Mouse (Mus musculus): ENCODE measurements around the gene Map3k12. TPM values are rescaled to one million over a fixed set of nuclear protein-coding genes. Genes with fewer than 3 reads are reported as not detected.
A peak's percentile ranks its signal among the peaks of the same experiment; 100 is the strongest.

Map3k12 gene
- polyA plus RNA-seq, 1 experiment from 2014 or later = 69.5 TPM

DNA sequence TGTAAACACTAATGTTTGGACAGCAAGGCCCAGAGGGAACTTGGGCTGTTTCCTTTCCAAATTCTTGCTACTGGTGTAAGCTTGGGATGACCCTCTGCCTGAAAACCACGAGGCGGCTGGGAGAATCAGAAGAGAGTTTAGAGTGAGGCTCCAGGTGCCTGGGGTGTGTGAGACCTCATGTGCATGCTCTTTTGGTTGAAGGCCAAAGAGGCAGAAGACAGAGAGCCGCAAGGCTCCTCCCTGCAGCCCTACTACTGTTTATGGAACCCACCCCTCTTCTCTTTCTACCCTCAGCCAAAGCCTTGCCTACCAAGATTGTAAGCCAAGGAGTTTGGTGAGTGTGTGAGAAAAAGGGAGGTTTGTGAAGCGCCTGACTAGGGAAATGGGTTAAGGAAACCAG lies 1.1 kb downstream of the Map3k12 start:
- Histone ChIP-seq H3K4me2 (ENCODE audit: low read length) (peak overlapping the region; percentile 96), H3K27ac (ENCODE audit: low read length) (peak overlapping the region; percentile 100), H3K27me3 (replicated peaks; ENCODE audit: control insufficient read depth, insufficient read depth, low read length) (no peaks in the 10 kb centered on the region), H3K36me3 (ENCODE audit: control insufficient read depth, insufficient read depth) (no peaks in the 10 kb centered on the region), H3K4me1 (replicated peaks; ENCODE audit: control insufficient read depth, insufficient read depth, low read length) (peaks cover 64% of the 10 kb centered on the region), H3K9me3 (ENCODE audit: control insufficient read depth, low read length) (no peaks in the 10 kb centered on the region), H3K9ac (replicated peaks; ENCODE audit: low read depth, low read length) (peak overlapping the region; percentile 90), H3K4me3 (replicated peaks; ENCODE audit: low read length) (peak overlapping the region; percentile 73)
- ATAC-seq = no peak
- WGBS = 38% methylated on average over 4 of the region's 4 CpGs

DNA sequence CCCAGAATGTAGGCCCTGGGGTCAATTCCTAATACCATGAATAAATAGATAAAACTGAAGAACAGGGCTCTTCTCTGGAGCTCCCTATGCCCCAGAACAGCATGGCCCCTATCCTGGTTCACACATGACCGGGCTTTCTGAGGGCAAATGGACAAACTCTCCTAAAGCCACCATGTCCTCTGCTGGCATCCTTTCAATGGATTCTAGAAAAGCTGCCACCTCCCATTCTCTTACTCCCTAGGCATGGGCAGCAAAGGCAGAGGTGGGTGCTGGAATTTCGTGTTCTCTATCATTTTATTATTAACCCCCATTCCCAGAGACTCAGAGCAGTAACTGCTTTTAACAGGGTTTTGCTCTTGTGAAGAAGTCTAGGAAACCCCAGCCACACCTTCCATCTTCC lies 1.6 kb downstream of the Map3k12 start:
- H3K9ac ChIP-seq (replicated peaks; ENCODE audit: low read depth, low read length) = no peak overlapping the region
- 85% methylated on average over 2 of the region's 2 CpGs for WGBS

DNA sequence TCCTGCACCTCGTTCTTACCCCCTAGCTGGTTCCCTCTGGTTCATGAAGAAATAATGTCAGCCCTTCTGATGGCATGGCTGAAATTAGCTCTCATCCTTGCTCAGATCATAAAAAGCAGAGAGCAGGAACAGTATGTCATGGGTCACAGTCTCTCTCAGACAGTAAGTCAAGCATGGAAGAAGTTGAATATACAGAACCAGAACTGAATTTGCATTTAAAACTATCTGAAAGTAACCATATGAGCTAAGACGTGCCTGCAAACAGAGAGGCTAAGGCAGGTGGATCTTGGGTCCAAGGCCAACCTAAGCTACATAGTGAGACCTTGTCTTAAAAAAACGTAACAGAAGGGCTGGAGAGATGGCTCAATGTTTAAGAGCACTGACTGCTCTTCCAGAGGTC lies 3.9 kb downstream of the Map3k12 start:
- Histone ChIP-seq H3K27me3 (replicated peaks; ENCODE audit: control insufficient read depth, insufficient read depth, low read length) (no peaks in the 10 kb centered on the region), H3K27ac (ENCODE audit: low read length) (no peak overlapping the region), H3K36me3 (ENCODE audit: control insufficient read depth, insufficient read depth) (no peaks in the 10 kb centered on the region), H3K9ac (replicated peaks; ENCODE audit: low read depth, low read length) (no peak overlapping the region), H3K4me1 (replicated peaks; ENCODE audit: control insufficient read depth, insufficient read depth, low read length) (peaks cover 71% of the 10 kb centered on the region), H3K4me2 (ENCODE audit: low read length) (no peak overlapping the region), H3K9me3 (ENCODE audit: control insufficient read depth, low read length) (no peaks in the 10 kb centered on the region), H3K4me3 (replicated peaks; ENCODE audit: low read length) (no peak overlapping the region)
- no peak for ATAC-seq
- WGBS = 86% methylated on average over 3 of the region's 3 CpGs

More for the DNA sequence above, 1.6 kb downstream of the Map3k12 start:
- H3K27ac ChIP-seq (ENCODE audit: low read length) = no peak overlapping the region
- ATAC-seq = no peak
- H3K27me3 ChIP-seq (replicated peaks; ENCODE audit: control insufficient read depth, insufficient read depth, low read length) = no peaks in the 10 kb centered on the region
- H3K9me3 ChIP-seq (ENCODE audit: control insufficient read depth, low read length) = no peaks in the 10 kb centered on the region
- peak overlapping the region; percentile 73 for H3K4me3 ChIP-seq (replicated peaks; ENCODE audit: low read length)
- H3K36me3 ChIP-seq (ENCODE audit: control insufficient read depth, insufficient read depth) = no peaks in the 10 kb centered on the region
- H3K4me2 ChIP-seq (ENCODE audit: low read length) = peak overlapping the region; percentile 96
- peaks cover 66% of the 10 kb centered on the region for H3K4me1 ChIP-seq (replicated peaks; ENCODE audit: control insufficient read depth, insufficient read depth, low read length)

DNA sequence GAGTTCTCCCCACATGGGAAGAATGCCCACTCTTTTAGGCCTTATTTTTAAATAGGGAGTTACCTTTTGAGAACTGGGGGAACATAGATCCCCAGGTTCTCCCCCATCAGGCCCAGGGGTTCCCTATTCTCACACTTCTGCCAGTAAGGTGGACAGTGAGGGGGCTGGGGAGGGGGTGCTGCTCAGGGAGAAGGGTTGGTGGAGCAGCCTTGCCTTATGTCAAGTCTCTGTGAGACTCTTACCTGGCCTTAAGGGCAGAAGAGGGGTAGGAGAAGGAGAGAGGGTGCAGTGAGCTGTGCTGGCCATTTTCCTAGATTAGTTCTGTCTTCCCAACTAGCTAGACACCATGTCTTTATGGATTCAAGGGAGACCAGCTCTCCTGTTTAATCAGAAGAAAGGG lies 4.4 kb downstream of the Map3k12 start:
- Histone ChIP-seq H3K9ac (replicated peaks; ENCODE audit: low read depth, low read length) (no peak overlapping the region), H3K4me2 (ENCODE audit: low read length) (no peak overlapping the region), H3K27me3 (replicated peaks; ENCODE audit: control insufficient read depth, insufficient read depth, low read length) (no peaks in the 10 kb centered on the region), H3K36me3 (ENCODE audit: control insufficient read depth, insufficient read depth) (peaks cover 2% of the 10 kb centered on the region), H3K4me1 (replicated peaks; ENCODE audit: control insufficient read depth, insufficient read depth, low read length) (peaks cover 71% of the 10 kb centered on the region), H3K4me3 (replicated peaks; ENCODE audit: low read length) (no peak overlapping the region), H3K27ac (ENCODE audit: low read length) (no peak overlapping the region), H3K9me3 (ENCODE audit: control insufficient read depth, low read length) (no peaks in the 10 kb centered on the region)
- no peak for ATAC-seq

DNA sequence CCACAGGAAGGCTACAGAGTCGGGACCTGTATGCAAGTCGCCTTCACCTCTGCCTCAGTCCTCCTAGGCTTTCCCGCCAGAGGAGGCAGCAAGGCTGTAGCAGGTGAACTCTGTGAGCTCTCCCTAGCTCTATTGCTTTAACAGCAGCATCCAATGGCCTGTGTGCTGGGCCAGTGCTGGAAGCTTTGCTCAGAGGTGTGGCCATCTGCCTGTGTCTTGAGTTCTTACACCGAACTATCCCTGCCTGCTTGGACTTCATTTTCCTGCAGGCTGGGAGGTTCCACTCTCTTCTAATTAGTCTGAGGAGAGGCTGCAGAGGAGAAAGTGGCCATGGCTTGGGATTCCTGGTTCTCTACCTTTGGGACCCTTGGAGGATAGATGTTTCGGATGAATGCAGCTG lies 4.9 kb downstream of the Map3k12 start:
- no peaks in the 10 kb centered on the region for H3K27me3 ChIP-seq (replicated peaks; ENCODE audit: control insufficient read depth, insufficient read depth, low read length)
- no peak for ATAC-seq
- H3K9me3 ChIP-seq (ENCODE audit: control insufficient read depth, low read length) = no peaks in the 10 kb centered on the region
- WGBS = 32% methylated on average over 5 of the region's 5 CpGs
- no peak overlapping the region for H3K9ac ChIP-seq (replicated peaks; ENCODE audit: low read depth, low read length)
- peaks cover 3% of the 10 kb centered on the region for H3K36me3 ChIP-seq (ENCODE audit: control insufficient read depth, insufficient read depth)
- no peak overlapping the region for H3K4me3 ChIP-seq (replicated peaks; ENCODE audit: low read length)
- no peak overlapping the region for H3K4me2 ChIP-seq (ENCODE audit: low read length)
- H3K27ac ChIP-seq (ENCODE audit: low read length) = no peak overlapping the region
- peaks cover 71% of the 10 kb centered on the region for H3K4me1 ChIP-seq (replicated peaks; ENCODE audit: control insufficient read depth, insufficient read depth, low read length)

DNA sequence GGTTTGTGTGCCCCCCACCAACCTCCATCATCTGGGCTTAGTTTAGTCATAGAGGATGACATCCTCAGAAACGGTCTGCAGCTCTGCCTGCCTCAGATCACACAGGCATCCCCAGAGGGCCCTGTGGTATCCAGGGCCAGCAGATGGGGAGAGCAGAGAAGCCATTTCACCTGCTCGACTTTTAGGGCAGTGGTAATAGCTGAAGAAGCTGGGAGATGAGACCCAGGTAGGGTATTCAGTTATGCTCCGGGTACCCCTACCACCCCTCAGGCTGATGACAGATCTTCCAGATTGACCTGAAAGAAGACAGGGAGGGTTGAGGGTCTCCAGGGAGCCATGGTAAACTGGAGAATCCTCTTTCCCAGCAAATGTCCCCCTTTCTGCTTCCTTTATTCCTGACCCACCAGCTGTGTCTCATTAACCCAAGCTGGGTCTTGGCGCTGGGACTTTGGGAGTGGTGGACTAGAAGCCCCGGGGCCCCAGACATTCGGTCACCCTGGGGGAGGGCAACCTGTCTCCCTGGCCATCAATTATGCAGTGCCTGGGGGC lies 5.5 kb downstream of the Map3k12 start:
- Histone ChIP-seq H3K4me3 (replicated peaks; ENCODE audit: low read length) (no peak overlapping the region), H3K4me2 (ENCODE audit: low read length) (peak overlapping the region; percentile 65), H3K27ac (ENCODE audit: low read length) (peak overlapping the region; percentile 90), H3K9ac (replicated peaks; ENCODE audit: low read depth, low read length) (no peak overlapping the region), H3K4me1 (replicated peaks; ENCODE audit: control insufficient read depth, insufficient read depth, low read length) (peaks cover 71% of the 10 kb centered on the region), H3K27me3 (replicated peaks; ENCODE audit: control insufficient read depth, insufficient read depth, low read length) (no peaks in the 10 kb centered on the region), H3K9me3 (ENCODE audit: control insufficient read depth, low read length) (no peaks in the 10 kb centered on the region), H3K36me3 (ENCODE audit: control insufficient read depth, insufficient read depth) (peaks cover 3% of the 10 kb centered on the region)
- ATAC-seq = no peak
- WGBS = 14% methylated on average over 6 of the region's 6 CpGs

DNA sequence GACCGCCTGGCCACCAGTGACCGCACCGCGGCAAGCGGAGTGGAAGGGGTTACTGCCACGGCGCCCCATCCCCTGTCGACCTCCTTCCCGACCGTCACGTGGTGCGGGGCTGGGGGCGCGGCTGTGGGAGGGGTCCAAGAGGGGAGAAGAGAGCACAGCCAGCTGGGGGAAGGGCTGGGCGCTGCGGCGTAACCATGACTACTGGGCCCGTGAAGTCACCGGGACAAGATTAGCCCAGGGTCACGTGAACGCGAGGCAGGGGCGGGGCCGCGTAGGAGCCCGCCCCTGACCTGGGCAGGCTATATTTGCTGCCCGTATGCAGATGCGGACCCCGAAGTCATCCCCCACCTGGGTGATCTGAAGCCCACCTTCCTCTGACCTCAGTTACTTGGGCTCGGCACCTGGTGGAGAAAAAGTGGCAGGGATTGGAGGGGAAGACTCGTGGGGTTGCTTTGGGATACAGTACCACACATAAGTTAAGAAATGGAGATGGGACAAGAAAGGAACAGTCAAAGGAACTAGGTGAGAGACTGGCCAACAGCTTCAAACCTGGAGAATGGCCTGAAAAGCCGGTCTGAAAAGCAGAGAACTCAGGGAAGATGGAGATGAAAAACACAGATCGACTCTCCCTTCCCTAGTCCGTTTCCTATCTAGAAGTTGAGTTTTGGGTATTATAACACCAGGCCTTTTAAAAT lies 6.1 kb downstream of the Map3k12 start:
- H3K9ac ChIP-seq (replicated peaks; ENCODE audit: low read depth, low read length) = peak overlapping the region; percentile 66
- H3K27ac ChIP-seq (ENCODE audit: low read length) = peak overlapping the region; percentile 90
- peak; percentile 93 for ATAC-seq
- peak overlapping the region; percentile 56 for H3K4me3 ChIP-seq (replicated peaks; ENCODE audit: low read length)
- H3K36me3 ChIP-seq (ENCODE audit: control insufficient read depth, insufficient read depth) = peaks cover 3% of the 10 kb centered on the region
- peaks cover 67% of the 10 kb centered on the region for H3K4me1 ChIP-seq (replicated peaks; ENCODE audit: control insufficient read depth, insufficient read depth, low read length)
- no peaks in the 10 kb centered on the region for H3K27me3 ChIP-seq (replicated peaks; ENCODE audit: control insufficient read depth, insufficient read depth, low read length)
- H3K9me3 ChIP-seq (ENCODE audit: control insufficient read depth, low read length) = no peaks in the 10 kb centered on the region
- WGBS = 4% methylated on average over 34 of the region's 34 CpGs
- H3K4me2 ChIP-seq (ENCODE audit: low read length) = peak overlapping the region; percentile 65

DNA sequence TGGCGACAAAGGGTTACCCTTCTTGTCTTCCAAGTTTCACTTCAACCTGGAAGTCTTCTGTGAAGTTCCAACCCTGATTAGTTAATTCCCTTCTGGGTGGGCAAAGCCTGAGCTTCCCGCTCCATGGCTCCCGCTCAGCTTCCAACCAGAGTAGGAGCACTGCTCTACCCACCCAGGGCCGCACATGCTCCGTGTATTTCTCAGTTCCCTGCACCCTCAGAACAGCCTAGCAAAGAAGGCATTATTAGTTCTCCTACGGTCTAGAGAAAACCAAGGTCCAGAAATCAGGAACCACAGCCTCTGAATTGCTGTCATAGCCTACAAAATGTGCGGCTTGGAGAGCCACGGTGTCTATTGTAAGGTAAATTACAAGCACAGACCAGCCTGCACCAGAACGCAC lies 6.8 kb downstream of the Map3k12 start:
- Histone ChIP-seq H3K27ac (ENCODE audit: low read length) (peak overlapping the region; percentile 90), H3K4me3 (replicated peaks; ENCODE audit: low read length) (peak overlapping the region; percentile 56), H3K9ac (replicated peaks; ENCODE audit: low read depth, low read length) (peak overlapping the region; percentile 66), H3K27me3 (replicated peaks; ENCODE audit: control insufficient read depth, insufficient read depth, low read length) (no peaks in the 10 kb centered on the region), H3K4me1 (replicated peaks; ENCODE audit: control insufficient read depth, insufficient read depth, low read length) (peaks cover 60% of the 10 kb centered on the region), H3K36me3 (ENCODE audit: control insufficient read depth, insufficient read depth) (peaks cover 3% of the 10 kb centered on the region), H3K4me2 (ENCODE audit: low read length) (peak overlapping the region; percentile 65), H3K9me3 (ENCODE audit: control insufficient read depth, low read length) (no peaks in the 10 kb centered on the region)
- 5% methylated on average over 9 of the region's 9 CpGs for WGBS
- ATAC-seq = peak; percentile 83

DNA sequence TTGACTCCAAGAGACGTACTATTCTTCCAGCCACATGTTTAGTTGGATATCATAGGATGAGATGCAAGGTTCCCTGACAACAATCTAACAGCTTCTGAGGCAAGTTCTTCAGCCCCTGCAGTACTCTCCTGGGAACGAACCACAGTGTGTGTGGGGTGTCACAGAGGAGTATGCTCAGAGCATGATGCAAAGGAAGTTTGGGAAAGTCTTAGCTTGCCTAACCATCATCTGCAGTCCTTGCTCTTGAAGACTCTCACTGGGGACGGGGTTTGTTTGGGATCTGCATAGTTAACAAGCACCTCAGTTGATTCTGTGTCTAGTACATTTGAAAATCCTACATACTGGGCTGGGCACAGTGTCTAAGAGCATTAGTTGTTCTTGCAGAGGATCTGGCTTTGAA lies 8.5 kb downstream of the Map3k12 start:
- WGBS = 83% methylated on average over 3 of the region's 3 CpGs

More for the DNA sequence above, 8.5 kb downstream of the Map3k12 start:
- H3K4me1 ChIP-seq (replicated peaks; ENCODE audit: control insufficient read depth, insufficient read depth, low read length) = peaks cover 45% of the 10 kb centered on the region
- no peaks in the 10 kb centered on the region for H3K9me3 ChIP-seq (ENCODE audit: control insufficient read depth, low read length)
- H3K27ac ChIP-seq (ENCODE audit: low read length) = no peak overlapping the region
- H3K27me3 ChIP-seq (replicated peaks; ENCODE audit: control insufficient read depth, insufficient read depth, low read length) = no peaks in the 10 kb centered on the region
- H3K4me2 ChIP-seq (ENCODE audit: low read length) = no peak overlapping the region
- H3K4me3 ChIP-seq (replicated peaks; ENCODE audit: low read length) = no peak overlapping the region
- H3K9ac ChIP-seq (replicated peaks; ENCODE audit: low read depth, low read length) = no peak overlapping the region
- H3K36me3 ChIP-seq (ENCODE audit: control insufficient read depth, insufficient read depth) = peaks cover 15% of the 10 kb centered on the region
- no peak for ATAC-seq
